Mouse (Mus musculus) thymus, adult 2 months (tissue): ENCODE results near the gene Trpc4ap.

ENCODE experiments used
- CTCF ChIP-seq: fragments of 200-500 bp; IDR thresholded peaks from 2 replicates; pipeline ENCODE4 v1.5.1; 2012; ENCODE audit warnings: mild to moderate bottlenecking, control low read depth, low read length, moderate library complexity, borderline replicate concordance; ENCODE audit not compliant: control insufficient read depth, poor library complexity, insufficient read depth; ENCODE audit errors: extremely low read depth
- POLR2A ChIP-seq: fragments of 200-500 bp; IDR thresholded peaks from 2 replicates; pipeline ENCODE4 v1.6.1; 2012; ENCODE audit warnings: mild to moderate bottlenecking, low read length, control low read depth, moderate library complexity; ENCODE audit not compliant: control insufficient read depth, poor library complexity, insufficient read depth; ENCODE audit errors: extremely low read depth

DNA sequence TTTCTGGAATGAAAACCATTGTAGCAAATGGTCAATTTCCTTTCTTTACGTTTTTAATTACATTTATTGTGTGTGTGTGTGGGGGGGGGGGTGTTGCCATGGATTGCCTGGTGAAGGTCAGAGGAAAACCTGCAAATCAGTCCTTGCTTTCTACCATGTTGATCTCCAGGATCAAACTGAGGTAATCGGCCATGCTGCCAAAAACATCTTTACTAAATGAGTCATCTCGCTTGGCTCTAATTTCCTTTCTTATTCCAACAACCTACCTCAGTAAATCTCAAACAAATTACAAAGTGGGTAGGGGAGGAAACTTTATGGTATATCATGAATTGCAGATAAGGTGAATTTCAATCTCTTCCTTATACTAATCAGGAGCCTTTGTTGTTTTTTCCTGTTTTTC, 104.0 kb downstream of the Trpc4ap start:
- TF ChIP-seq POLR2A (no peak), CTCF (no peak)
